Mouse (Mus musculus): ENCODE data around the gene Map2k2.
A peak's percentile ranks its signal among the peaks of the same experiment; 100 is the strongest.
"Not testable (repeated sequence)": the region's sequence is repeated elsewhere in the genome, so short reads cannot be mapped to it uniquely, and the experiment has no call there.

Gene Map2k2

GRCm38 (mm10) chr10:81175936-81176465 is 70.3 kb downstream of the Map2k2 start:
- no peak for DNase-seq (ENCODE audit: low read depth, low spot score)

DNA sequence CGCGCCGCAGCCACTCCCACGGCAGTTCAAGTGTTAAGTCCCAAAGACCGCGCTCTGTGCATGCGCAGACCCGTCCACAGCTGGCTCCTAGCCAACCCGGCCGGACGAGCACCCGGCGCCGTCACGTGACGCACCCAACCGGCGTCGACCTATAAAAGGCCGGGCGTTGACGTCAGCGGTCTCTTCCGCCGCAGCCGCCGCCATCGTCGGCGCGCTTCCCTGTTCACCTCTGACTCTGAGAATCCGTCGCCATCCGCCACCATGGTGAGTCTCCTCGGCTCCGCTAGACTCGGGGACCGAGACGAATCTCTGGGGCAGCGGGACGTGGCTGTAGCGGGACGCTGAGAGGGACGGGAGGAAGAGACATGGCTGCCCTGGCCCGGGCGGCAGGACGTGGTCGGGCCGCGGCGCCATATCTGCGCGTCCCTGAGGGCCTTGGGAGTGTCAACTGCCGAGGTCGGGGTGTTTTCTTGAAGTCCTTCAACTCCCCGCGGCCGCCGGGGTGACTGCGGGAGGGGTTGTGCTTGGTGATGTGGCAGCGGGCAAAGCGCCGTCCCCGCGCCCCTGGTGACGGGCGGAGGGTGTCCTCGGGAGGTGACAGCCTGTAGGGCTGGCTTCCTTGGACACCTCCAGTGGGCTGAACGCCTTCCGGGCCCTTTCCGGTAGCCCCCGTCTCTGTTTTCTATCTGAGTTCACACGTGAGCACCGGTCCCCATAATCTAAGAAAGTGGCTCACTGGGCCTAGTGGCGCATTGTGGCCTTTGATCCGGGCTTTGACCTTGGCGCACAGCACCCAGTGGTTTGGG is 71.0 kb downstream of the Map2k2 start, which contains the start of gene Eef2:
Gene Eef2 (plus strand): TSS at position 166 of the 806 bp plus-strand sequence.
- DNase-seq (ENCODE audit: low read depth, low spot score) = peak; percentile 94

GRCm38 (mm10) chr10:81177491-81177925 is 71.8 kb downstream of the Map2k2 start:
- DNase-seq (ENCODE audit: low read depth, low spot score) = no peak

DNA sequence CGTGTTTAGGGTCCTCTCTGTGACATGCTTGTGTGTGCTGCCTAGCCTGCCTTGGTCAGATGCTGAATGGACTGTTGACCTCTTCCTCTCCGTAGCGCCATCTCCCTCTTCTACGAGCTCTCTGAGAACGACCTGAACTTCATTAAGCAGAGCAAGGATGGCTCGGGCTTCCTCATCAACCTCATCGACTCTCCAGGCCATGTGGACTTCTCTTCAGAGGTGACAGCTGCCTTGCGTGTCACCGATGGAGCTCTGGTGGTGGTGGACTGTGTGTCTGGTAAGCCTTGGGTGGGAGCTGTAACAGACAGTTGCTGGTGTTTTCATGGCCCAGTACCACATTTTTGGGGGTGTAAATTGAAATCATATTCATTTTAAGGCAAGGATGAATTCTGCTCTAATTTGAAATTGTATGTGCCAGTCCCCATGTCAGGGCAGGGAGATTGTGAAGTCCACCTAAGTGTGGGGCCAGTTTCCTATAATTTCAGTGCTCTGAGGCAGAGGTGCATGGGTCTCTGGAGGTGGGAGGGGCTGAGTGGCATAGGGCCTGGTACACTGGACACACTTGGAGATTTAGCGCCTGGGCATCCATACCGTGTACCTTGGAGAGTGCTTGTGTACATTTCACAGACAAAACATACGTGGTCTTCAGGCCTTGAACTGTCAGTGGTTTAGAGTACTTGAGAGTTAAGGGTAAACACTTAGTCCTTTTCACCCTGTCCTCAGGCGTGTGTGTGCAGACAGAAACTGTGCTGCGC is 72.4 kb downstream of the Map2k2 start:
- no peak for DNase-seq (ENCODE audit: low read depth, low spot score)

DNA sequence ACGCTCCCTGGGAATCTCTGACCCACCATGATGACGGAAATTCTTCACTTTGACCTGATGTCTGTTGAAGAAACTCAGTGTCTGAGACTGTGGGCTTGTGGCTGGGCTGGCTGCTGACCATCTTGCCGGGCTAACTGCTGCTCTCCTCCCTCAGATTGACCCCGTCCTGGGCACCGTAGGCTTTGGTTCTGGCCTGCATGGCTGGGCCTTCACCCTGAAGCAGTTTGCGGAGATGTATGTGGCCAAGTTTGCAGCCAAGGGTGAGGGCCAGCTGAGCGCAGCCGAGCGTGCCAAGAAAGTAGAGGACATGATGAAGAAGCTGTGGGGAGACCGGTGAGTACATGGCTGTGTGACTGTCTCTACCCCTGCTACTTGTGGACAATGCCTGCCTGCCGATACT is 73.2 kb downstream of the Map2k2 start:
- no peak for DNase-seq (ENCODE audit: low read depth, low spot score)

GRCm38 (mm10) chr10:81179451-81180342 is 74.0 kb downstream of the Map2k2 start:
- no peak for DNase-seq (ENCODE audit: low read depth, low spot score)

DNA sequence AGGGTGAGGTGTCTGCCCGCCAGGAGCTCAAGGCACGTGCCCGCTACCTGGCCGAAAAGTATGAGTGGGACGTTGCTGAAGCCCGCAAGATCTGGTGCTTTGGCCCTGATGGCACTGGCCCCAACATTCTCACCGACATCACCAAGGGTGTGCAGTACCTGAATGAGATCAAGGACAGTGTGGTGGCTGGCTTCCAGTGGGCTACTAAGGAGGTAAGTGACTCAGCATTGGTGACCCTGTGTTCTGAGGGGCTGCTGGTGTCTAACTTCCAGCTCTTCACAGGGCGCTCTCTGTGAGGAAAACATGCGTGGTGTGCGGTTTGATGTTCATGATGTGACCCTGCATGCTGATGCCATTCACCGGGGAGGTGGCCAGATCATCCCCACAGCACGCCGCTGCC is 75.2 kb downstream of the Map2k2 start:
- DNase-seq (ENCODE audit: low read depth, low spot score) = no peak

GRCm38 (mm10) chr10:81181860-81182259 is 76.1 kb downstream of the Map2k2 start:
- not testable (repeated sequence) for DNase-seq (ENCODE audit: low read depth, low spot score)

- DNase-seq (ENCODE audit: low read depth, low spot score) = peak; percentile 99
Observed at GRCm38 (mm10) chr10:81182336-81183333, 76.9 kb downstream of the Map2k2 start, which contains the start of gene Dapk3. Dapk3 (plus strand) TSS chr10:81183005.

Data from brain, embryonic 18.5 days (tissue).